Mouse (Mus musculus): ENCODE data around the gene Lsm14a. TPM values are rescaled to one million over a fixed set of nuclear protein-coding genes. Genes with fewer than 3 reads are reported as not detected.
A peak's percentile ranks its signal among the peaks of the same experiment; 100 is the strongest.

Lsm14a gene
- total RNA-seq, 2 experiments from 2014 or later = 108 to 110 TPM

- DNase-seq = peak; percentile 77
These were observed 80.2 kb downstream of the Lsm14a start for GRCm38 (mm10) chr7:34312786-34313442.

- DNase-seq = no peak
These were observed 83.8 kb downstream of the Lsm14a start for GRCm38 (mm10) chr7:34309186-34309764.

- DNase-seq = no peak
These were observed 84.5 kb downstream of the Lsm14a start for GRCm38 (mm10) chr7:34308586-34308985.

- peak; percentile 63 for DNase-seq
These were observed 87.7 kb downstream of the Lsm14a start for GRCm38 (mm10) chr7:34305454-34305853.

GRCm38 (mm10) chr7:34302651-34303050, 90.5 kb downstream of the Lsm14a start:
- DNase-seq = no peak

GRCm38 (mm10) chr7:34301952-34302351, 91.2 kb downstream of the Lsm14a start:
- DNase-seq = peak; percentile 27

- DNase-seq = no peak
These were observed 94.3 kb downstream of the Lsm14a start for GRCm38 (mm10) chr7:34298818-34299217.

- no peak for DNase-seq
These were observed 97.0 kb downstream of the Lsm14a start for GRCm38 (mm10) chr7:34296124-34296523.

Other genes with a start within 250 kb of the Lsm14a start
- gene Uba2, start 223.7 kb downstream of the Lsm14a start, total RNA-seq (2021) = 10 to 100 TPM; 77.6 to 77.7 TPM
- 10 to 100 TPM; 23.2 TPM for gene Pdcd2l, start 196.7 kb downstream of the Lsm14a start, total RNA-seq (2021)
- 100 to 1,000 TPM; 373 to 446 TPM for gene Gpi1, start 163.0 kb downstream of the Lsm14a start, total RNA-seq (2021)
- not detected for gene Gm6096, start 142.3 kb downstream of the Lsm14a start, total RNA-seq (2021)
- 100 to 1,000 TPM in 1 of 2 experiments, 10 to 100 TPM in 1; 89.4 to 114 TPM for gene 4931406P16Rik, start 79.8 kb downstream of the Lsm14a start, total RNA-seq (2021)